Mouse (Mus musculus) liver, embryonic 14.5 days (tissue): Measurements from ENCODE around the gene Nrxn1. TPM values are rescaled to one million over a fixed set of nuclear protein-coding genes. Genes with fewer than 3 reads are reported as not detected.

Experiments
- ATAC-seq: fragments of 200-750 bp; cut with Nextera tagmentation; 2 replicates; pipeline ENCODE4 v1.8.0; 2017; ENCODE audit warnings: moderate number of reproducible peaks, mild to moderate bottlenecking, moderate library complexity; ENCODE audit not compliant: insufficient read depth
- DNase-seq, 3 experiments: peaks; one replicate each; pipeline ENCODE4 v3.0.0-alpha.2; 2012 to 2013; ENCODE audit warnings: low read depth in 3 of 3, low spot score in 3 of 3
- H3K27ac ChIP-seq: fragments of 300-500 bp; sonication (generic); 2 replicates; pipeline ENCODE4 v1.5.1; 2014; ENCODE audit warnings: moderate library complexity, mild to moderate bottlenecking, control low read depth, inconsistent platforms
- H3K27me3 ChIP-seq: fragments of 300-500 bp; sonication (generic); 2 replicates; pipeline ENCODE4 v1.6.1; 2014; ENCODE audit warnings: mild to moderate bottlenecking, low read length, moderate library complexity; ENCODE audit not compliant: control insufficient read depth, insufficient read depth
- H3K36me3 ChIP-seq: fragments of 300-500 bp; sonication (generic); replicated peaks from 2 replicates; pipeline ENCODE4 v1.6.1; 2014; ENCODE audit warnings: low read depth; ENCODE audit not compliant: control insufficient read depth, insufficient read depth
- H3K4me1 ChIP-seq, 2 experiments: fragments of 200-500 bp in 1 of 2; fragments of 300-500 bp in 1 of 2; sonication (generic) in 1 of 2; replicated peaks; 2 replicates each; pipeline ENCODE4 v1.6.1; 2012 to 2014; ENCODE audit warnings: antibody characterized with exemption in 1 of 2, inconsistent platforms in 1 of 2, low read length in 1 of 2; ENCODE audit not compliant: control insufficient read depth in 2 of 2, insufficient read depth in 2 of 2
- H3K4me2 ChIP-seq: fragments of 300-500 bp; sonication (generic); 2 replicates; pipeline ENCODE4 v1.6.1; 2014; ENCODE audit warnings: low read depth, mild to moderate bottlenecking, control low read depth, moderate library complexity
- H3K4me3 ChIP-seq, 2 experiments: fragments of 200-500 bp in 1 of 2; fragments of 300-500 bp in 1 of 2; sonication (generic) in 1 of 2; 2 replicates each; pipeline ENCODE4 v1.5.1; 2012 to 2014; ENCODE audit warnings: low read depth in 2 of 2, low read length in 2 of 2, mild to moderate bottlenecking in 2 of 2, control low read depth in 1 of 2, inconsistent platforms in 1 of 2, moderate library complexity in 1 of 2; ENCODE audit not compliant: insufficient read depth in 1 of 2
- H3K9ac ChIP-seq: fragments of 300-500 bp; sonication (generic); replicated peaks from 2 replicates; pipeline ENCODE4 v1.6.1; 2014; ENCODE audit warnings: mild to moderate bottlenecking, control low read depth, moderate library complexity
- H3K9me3 ChIP-seq: fragments of 300-500 bp; sonication (generic); 2 replicates; pipeline ENCODE4 v1.6.1; 2016; ENCODE audit warnings: low read length, mixed read lengths; ENCODE audit not compliant: control insufficient read depth
- CTCF ChIP-seq: IDR thresholded peaks from 2 replicates; pipeline ENCODE4 v1.5.1; 2016; ENCODE audit warnings: antibody characterized with exemption, low read depth, control low read depth
- EP300 ChIP-seq: IDR thresholded peaks from 2 replicates; pipeline ENCODE4 v1.6.1; 2016; ENCODE audit warnings: antibody characterized with exemption, low read depth
- WGBS: fragments of 180-500 bp; shearing (Covaris S2); extraction: QIAGEN DNeasy Blood & Tissue Kit; methylation state at CpG from one replicate; pipeline ENCODE4 v1.1.7; 2014; ENCODE audit not compliant: insufficient replicate concordance; 5-methylcytosine and 5-hydroxymethylcytosine counted together
- microRNA-seq: library from miRNA; unstranded; fragments of <30 nt; microRNA quantifications from one replicate; pipeline ENCODE4, GENCODE M21; 2016
- polyA plus RNA-seq, 2 experiments: library from polyadenylated mRNA; depleted of rRNA in 1 of 2; stranded (reverse) in 1 of 2; unstranded in 1 of 2; fragments of >200 nt; fragmentation: Nextera tagmentation in 1 of 2; extraction: Ambion mirVana in 1 of 2; gene quantifications; 2 replicates each; pipeline versions ENCODE4 v1.2.1 to v1.2.3; 2012 to 2014

Nrxn1 gene
- polyA plus RNA-seq, 2 experiments: 0.03 to 0.14 TPM

DNA sequence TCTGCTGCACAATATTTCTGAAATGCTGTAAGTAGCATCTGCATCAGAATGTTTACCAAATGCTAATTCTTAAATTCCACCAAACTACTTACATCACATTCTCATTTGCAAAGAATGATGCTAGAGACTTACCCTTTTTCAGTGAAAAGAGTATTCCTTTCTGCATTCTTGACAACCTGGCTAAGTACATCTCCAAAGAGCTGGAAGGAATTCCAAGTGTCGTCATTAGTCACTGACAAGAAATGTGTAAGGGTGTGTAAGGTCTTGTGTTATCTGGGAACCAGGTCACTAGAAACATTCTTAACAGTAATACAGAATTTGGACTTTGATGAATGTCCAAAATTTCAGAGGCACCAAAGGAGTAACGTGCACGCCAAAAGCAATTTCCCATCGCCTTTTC, 1102.2 kb downstream of the Nrxn1 start:
- H3K27ac ChIP-seq: no peak overlapping the region
- no peaks in the 10 kb centered on the region for H3K36me3 ChIP-seq
- no peak overlapping the region for H3K9ac ChIP-seq
- no peak overlapping the region for H3K4me3 ChIP-seq
- TF ChIP-seq CTCF: no peak
- TF ChIP-seq EP300: no peak
- no peaks in the 10 kb centered on the region for H3K9me3 ChIP-seq
- H3K4me1 ChIP-seq: no peaks in the 10 kb centered on the region
- no peak for ATAC-seq
- DNase-seq: no peak
- H3K27me3 ChIP-seq: no peaks in the 10 kb centered on the region
- H3K4me2 ChIP-seq: no peak overlapping the region
- 65% methylated on average over 4 of the region's 4 CpGs for WGBS

Small RNA genes lying within 50 kb of the gene (microRNA-seq; reads per million reads assigned to microRNA genes)
- gene Gm24510 (not detected), gene Gm27475 (not detected), gene Gm47307 (not detected)
